Mouse (Mus musculus): Measurements from ENCODE around the gene Mcm3ap. TPM values are rescaled to one million over a fixed set of nuclear protein-coding genes. Genes with fewer than 3 reads are reported as not detected.

Gene Mcm3ap
- total RNA-seq, 2 experiments from 2014 or later, result 22.9 to 23.6 TPM

DNA sequence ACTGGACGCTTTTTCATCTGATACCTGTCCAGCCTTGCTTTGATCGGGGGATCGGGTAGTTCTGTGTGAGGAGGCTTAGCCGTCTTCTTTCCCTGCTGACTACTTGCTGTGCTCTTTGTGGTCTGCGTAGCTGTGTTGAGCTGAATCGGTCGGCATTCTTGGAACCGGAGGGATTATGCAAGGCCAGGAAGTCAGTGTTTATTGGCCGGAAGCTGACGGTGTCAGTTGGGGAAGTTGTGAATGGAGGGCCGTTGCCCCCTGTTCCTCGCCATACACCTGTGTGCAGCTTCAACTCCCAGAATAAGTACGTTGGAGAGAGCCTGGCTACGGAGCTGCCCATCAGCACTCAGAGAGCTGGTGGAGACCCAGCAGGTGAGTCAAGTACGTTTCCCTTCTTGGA is 20.5 kb downstream of the Mcm3ap start:
- intact Hi-C loops (cut with DNase I), result no loop called here
- no peak for DNase-seq

DNA sequence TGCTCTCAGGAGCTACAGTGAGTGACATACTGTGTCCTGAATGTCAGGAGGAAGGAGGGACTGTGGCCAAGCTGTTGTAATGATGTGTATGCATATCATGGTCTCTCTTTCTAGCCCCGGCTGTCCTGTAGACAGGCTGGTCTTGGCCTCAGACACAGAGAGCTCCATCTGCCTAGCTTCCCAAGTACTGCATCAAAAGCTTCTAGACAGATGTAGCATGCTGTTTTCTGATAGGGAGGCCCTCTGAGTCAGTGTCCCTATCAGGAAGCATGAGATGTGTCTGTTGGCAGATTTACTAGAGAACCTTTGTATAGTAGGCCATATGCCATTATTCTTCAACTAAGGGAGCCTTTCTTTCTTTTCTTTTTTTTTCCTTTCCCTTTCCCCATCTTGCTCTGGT is 24.8 kb downstream of the Mcm3ap start:
- intact Hi-C loops (cut with DNase I), result no loop called here
- no peak for DNase-seq

DNA sequence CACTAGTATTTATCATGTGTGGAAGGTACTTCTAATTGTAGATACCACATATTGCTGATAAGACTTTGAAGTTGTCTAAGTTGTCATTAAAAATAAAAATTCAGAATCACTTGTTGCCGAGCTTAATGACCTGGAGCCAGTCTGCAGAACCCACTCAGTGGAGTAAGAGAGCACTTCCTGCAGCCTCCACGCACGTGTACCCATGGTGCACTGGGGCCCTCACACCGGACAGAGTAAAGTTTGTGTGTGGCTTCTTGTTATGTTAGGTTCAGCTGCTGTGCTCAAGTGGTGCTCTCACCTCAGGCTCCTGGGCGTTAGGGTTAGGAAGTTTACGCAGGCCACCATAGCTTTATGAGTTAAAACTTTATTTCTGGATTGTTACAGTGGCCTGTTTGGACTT is 26.8 kb downstream of the Mcm3ap start:
- intact Hi-C loops (cut with DNase I), result no loop called here

DNA sequence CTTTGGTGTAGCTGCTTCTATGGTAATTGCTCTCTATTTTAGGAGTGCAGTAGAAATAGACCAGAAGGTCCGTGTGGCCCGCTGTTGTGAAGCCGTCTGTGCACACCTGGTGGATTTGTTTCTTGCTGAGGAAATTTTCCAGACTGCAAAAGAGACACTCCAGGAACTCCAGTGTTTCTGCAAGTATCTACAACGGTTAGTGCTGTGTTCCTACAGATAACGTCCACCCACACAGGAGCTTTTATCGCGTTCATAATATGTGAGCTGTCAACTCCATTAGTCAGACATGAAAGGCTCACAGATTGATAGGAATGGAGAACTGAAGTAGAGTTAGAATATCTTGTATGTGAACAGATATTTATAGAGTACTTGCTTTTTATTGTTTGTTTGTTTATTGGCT is 27.6 kb downstream of the Mcm3ap start:
- no peak for DNase-seq
- intact Hi-C loops (cut with DNase I), result no loop called here

More for the DNA sequence above, 26.8 kb downstream of the Mcm3ap start:
- DNase-seq, result no peak

DNA sequence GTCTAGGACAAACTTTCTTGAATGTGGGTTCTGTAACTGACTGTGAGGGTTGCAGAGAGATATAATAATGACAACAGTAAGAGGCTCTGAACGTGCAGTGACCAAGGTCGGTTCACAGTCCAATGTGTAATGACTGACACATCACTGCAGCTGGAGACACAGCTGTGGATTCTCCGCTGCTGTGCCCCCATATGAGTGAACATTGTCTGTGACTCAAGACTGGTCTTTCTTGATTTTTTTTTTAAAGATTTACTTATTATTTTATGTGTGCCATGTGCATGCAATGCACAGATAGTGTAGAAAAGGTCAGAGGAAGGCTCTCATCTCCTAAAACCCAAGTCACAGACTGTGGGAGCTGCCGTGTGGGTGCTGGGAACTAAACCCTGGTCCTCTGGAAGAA is 28.8 kb downstream of the Mcm3ap start:
- DNase-seq, result no peak
- intact Hi-C loops (cut with DNase I), result no loop called here

DNA sequence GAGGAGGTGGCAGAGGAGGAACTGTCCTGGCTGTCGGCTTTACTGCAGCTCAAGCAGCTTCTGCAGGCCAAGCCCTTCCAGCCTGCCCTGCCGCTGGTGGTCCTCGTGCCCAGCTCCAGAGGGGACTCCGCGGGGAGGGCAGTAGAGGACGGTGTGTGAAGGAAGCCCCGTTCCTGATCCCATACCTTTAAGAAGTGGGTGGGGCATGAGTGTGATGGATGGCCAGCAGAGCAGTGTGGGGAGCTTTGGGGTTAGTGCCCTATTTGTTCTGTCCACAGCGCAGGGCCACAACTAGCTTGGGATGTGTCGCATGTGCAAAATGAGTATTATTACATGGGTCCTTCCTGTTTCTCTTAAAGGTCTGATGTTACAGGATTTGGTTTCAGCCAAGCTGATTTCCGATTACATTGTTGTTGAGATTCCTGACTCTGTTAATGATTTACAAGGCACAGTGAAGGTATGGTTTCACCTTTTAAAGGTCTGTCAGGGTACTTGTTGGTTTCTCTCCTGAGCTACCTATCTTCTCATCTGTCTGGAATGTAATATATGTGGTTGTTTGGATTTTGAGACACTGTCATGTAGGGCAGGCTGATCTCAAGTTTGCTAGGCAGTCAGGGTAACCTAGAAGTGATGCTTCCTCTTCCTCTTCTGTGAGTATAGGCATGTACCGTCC is 35.7 kb downstream of the Mcm3ap start:
- DNase-seq, result no peak
- intact Hi-C loops (cut with DNase I), result no loop called here

DNA sequence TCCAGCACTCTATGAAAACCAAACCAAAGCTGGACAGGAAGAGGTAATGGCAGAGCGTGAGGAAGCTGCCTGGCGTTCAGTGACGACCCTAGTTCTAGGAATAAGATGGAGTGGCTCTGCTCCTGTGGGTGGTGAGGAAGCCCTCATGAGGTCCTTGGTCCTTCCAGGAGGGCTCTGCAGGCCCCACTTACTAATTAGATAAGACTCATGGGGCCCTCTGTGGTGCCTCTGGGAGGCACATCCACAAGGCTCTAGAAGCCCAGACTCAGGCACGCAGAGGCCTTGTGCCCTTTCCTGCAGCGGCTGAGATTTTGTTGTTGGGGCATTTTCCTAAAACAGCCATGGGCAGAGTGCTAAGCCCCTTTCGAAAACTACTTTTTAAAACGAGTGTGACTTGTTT is 37.1 kb downstream of the Mcm3ap start:
- intact Hi-C loops (cut with DNase I), result no loop called here

DNA sequence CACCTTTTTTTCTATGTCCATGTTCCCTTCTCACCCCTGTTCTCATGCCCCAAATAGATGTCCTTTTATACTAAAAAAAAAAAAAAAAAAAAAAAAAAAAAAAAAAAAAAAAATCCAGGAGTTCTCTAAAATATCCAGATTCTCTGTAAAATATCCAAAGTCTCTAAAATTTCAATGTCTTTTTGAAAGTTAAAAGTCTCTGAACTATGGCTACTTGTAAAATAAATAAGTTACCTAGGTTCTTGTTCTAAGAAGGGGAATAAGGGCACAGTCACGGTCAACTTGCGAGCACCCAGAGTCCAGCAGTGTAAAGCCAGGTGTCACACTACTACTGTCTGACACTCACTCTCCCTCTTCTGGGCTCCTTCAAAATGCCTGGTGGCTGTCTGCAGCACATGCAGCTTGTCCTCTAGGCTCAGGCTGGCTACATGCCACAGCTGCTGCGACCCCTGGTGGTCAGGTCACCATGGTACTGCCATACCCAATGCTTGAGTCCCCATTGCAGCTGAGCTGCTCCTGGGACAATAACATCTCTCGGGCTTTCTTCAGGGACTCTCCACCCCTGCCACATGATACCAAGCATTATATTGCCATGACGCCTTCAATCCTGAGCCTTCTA is 44.3 kb downstream of the Mcm3ap start:
- intact Hi-C loops (cut with DNase I), result no loop called here
- DNase-seq, result peak; percentile 66 to 83

More for the DNA sequence above, 37.1 kb downstream of the Mcm3ap start:
- DNase-seq, result no peak

DNA sequence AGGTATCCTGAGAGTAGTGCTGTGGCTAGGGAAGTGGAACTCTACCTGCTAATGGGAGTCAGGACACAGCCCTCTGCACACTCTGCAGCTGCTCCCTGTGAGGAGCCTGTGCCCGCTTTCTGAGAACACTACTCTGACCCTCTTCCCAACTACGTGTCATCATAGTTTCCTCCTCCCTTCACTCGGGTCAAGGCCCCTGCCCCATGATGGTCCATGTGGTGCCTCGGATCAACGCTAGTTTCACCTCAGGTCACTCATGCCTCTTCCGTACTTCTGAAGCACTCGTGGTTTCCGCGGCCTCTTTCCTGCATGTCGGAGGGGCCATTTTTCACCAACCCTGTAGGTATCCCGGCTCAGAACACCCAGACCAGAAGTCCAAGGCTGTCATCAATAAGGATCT is 62.2 kb downstream of the Mcm3ap start:
- intact Hi-C loops (cut with DNase I), result loop anchor here (5.0 kb wide), 1 partner anchor 206 kb away; no protein-coding TSS in a partner anchor
- no peak for DNase-seq

DNA sequence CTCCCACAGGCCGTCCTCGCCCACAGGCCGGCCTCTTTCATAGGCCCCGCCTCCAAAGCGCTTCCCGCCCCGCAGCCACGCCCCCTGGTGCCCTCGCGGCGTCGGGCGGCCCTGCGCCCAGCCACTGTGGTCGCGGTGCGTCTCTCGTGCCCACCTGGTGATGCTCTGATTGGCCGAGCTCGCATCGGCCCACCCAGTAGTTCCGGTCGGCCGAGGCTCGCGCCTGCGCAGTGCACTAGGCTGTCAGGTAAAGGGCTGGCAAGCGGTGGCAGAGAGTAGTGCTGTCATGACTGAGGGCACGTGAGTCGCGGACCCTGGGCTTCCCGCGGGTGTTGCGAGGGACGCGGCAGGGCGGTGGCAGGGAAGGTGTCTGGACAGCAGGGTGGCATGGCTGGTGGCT is 62.6 kb downstream of the Mcm3ap start, which contains the start of gene Lss:
Gene Lss, plus strand, starts transcription at position 214 of the 400 bp plus-strand sequence.
- peak; percentile 88 to 92 for DNase-seq
- intact Hi-C loops (cut with DNase I), result loop anchor here (5.0 kb wide), 1 partner anchor 206 kb away; no protein-coding TSS in a partner anchor

DNA sequence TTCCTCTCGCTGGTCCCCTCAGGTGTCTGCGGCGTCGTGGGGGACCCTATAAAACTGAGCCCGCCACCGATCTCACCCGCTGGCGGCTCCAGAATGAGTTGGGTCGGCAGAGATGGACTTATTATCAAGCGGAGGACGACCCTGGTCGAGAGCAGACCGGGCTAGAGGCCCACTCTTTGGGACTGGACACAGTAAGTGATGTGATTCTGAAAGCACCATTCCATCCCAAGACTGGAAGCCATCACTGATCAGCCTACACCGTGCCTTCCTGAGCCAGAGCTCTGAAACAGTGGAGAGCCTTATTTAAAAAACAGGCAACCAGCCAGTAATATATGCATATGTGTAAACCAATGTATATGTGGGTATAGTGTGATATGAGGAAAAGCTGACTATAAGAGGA is 63.1 kb downstream of the Mcm3ap start:
- intact Hi-C loops (cut with DNase I), result loop anchor here (5.0 kb wide), 1 partner anchor 205 kb away; no protein-coding TSS in a partner anchor

DNA sequence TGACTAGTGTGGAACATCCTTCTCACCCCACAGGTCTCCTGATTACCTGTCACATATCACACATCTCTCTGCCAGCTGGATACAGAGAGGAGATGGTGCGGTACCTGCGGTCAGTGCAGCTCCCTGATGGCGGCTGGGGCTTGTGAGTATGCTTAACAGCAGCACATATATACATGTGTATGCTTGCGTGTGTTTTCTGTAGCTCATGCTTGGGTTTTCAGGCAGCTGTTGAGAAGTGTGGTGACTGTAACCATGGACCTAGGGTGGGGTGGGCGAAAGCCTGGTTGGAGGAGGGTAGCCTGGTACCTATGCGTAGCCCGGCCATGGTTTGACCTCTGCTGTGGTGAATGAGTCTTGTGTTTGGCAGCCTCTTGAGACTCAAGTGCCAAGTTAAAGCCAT is 66.8 kb downstream of the Mcm3ap start:
- DNase-seq, result no peak
- intact Hi-C loops (cut with DNase I), result no loop called here

More for the DNA sequence above, 63.1 kb downstream of the Mcm3ap start:
- no peak for DNase-seq

DNA sequence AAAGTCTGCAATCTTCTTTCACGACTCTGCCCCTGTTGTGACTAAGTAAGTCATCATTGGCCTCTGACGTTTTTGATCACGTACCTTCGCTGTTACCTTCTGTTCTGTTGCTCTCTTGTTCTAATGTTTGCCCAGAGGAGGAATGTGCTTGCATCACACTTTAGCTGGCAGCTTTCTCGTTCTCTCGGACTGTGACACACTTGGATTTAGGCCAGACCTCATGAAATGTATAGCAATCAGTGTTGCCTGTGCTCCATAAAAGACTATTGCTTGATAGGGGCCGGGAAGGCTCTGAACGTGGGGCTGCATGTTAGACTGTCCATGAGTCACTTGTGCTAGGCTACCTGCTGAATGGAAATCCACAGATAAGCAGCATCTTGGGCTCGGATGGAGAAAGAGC is 68.9 kb downstream of the Mcm3ap start:
- intact Hi-C loops (cut with DNase I), result no loop called here
- no peak for DNase-seq

DNA sequence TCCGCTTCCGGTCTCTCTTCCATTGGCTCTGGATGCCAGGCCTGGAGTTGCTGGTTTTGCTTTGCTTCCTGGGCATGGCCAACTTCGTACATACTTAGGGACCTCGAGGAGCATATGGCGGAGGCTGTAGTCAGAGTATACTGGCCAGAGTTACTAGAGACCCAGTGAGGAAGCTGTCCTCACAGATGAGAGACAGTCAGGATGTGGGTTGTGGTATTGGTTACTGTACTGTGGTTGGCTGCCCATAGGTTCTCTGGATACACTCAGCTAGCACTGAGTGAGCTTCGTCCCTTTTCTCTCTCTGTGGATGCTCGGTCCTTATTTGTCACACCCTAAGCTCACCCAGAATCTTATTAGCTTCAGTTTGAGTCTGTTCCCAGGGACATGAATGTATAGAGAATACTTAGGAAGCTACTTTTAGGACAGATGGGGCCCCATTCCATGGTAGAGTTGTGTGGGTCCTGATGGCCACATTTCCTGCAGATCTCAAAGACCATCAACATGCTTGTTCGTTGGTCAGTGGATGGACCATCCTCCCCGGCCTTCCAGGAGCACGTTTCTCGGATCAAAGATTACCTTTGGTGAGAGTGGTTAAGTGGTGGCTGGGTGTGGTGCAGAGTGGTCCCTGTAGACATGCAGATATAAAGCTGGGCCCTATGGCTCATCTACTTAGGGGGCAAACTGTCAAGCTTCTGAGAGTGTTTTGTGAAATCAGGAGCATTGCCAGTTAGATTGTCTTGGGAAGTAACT is 72.8 kb downstream of the Mcm3ap start:
- DNase-seq, result no peak
- intact Hi-C loops (cut with DNase I), result no loop called here

DNA sequence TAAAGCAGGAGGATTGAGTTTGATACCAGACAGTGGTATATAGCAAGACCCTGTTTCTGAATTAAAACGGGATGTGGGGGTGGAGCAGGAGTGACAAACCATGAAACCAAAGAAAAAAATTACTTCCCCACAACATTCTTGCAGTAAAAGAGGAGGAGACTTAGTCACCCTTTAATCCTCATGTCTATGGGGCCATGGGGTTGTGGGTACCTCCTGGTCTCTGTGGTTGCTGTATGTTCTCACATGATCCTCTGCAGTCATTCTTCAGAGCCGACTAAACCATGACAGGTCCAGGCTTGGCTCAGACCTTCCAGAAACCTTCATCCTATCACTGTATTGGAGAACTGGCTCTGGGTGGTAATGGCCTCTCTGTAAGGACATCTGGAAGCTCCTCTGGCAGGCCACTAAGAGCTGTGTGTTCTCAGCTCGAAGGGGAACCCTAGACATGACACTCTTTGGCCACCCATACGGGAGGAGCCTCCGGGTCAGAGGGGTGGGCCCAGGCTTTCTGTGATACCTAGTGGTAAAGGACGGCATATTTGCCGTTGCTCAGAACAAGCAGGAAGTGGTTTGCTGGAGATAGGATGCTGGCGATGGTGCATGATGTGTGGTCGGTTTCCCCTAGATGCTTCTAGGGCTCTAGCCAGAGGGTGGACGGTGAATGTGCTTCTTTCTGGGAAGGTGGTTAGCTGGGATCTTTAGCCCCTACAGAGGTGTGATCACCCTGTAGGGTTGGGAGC is 74.1 kb downstream of the Mcm3ap start:
- intact Hi-C loops (cut with DNase I), result no loop called here
- DNase-seq, result no peak

DNA sequence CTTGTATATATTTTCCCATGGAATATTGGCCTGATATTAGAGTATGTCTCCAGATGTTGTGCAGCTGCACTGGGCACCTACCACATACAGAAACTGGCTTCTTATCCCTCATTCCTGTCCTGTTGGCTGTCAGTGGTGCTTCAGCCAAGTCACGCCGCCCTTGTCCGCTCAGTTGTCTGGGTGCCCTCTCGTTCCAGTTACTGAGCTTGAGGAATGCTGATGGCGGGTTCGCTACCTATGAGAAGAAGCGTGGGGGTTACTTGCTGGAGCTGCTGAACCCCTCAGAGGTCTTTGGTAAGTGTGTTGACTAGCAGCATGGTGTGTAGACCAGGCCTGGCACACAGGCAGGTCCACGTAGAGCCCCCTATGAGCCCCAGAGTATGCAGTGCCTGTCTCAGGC is 77.8 kb downstream of the Mcm3ap start:
- DNase-seq, result no peak
- intact Hi-C loops (cut with DNase I), result no loop called here

DNA sequence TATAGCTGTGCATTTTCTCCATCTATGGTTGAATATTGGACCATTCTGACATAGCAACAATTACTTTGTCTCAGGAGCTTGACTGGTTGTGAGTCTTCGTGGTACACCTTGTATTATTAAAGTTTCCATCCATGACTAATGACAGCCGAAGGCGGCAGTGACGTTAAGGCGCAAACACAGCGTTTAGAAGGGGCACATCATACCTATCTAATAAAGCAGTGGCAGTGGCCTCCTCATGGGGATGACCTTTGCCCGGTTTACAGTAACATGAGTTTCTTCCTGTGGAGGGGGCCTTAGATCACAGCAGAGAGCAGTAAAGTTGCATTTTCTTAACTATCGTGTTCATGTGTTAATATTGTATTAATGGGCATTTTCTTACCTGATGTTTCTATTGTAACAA is 79.5 kb downstream of the Mcm3ap start:
- intact Hi-C loops (cut with DNase I), result no loop called here

DNA sequence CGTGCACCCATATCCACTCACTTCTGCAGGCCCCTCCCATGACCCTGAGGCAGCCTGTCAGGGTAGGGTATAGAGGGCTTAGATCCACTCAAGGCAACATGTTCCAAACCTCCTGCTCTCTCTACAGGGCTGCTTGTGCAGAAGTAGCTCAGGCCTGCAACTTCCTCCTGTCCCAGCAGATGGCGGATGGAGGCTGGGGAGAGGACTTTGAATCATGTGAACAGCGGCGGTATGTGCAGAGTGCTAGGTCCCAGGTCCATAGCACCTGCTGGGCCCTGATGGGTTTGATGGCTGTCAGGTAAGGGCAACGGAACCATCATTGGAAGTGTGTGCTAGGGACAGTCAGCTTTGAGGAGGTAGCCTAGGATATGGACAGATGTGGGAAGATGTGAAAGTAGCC is 81.7 kb downstream of the Mcm3ap start:
- intact Hi-C loops (cut with DNase I), result loop anchor here (2.0 kb wide), 1 partner anchor 184 kb away; no protein-coding TSS in a partner anchor
- peak in 1 of 2 experiments; percentile 5 for DNase-seq

More for the DNA sequence above, 79.5 kb downstream of the Mcm3ap start:
- no peak for DNase-seq

DNA sequence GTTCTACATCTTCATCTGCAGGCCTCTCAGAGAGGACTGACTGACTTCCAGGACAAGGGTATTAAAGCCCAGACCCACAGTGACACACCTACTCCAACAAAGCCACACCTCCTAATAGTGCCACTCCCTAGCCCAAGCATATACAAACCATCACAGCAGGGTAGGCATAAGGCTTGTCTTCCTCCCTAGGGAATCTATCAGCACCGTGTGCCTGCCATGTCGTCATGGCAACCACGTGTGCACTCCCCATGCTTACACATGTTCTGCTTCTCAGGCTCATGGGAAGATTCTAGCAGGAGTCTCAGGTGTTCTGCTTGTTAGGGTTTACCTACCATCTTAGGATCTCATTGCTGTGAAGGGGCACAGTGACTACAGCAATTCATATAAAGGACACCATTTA is 82.8 kb downstream of the Mcm3ap start:
- intact Hi-C loops (cut with DNase I), result loop anchor here (2.0 kb wide), 1 partner anchor 183 kb away; no protein-coding TSS in a partner anchor
- no peak for DNase-seq

DNA sequence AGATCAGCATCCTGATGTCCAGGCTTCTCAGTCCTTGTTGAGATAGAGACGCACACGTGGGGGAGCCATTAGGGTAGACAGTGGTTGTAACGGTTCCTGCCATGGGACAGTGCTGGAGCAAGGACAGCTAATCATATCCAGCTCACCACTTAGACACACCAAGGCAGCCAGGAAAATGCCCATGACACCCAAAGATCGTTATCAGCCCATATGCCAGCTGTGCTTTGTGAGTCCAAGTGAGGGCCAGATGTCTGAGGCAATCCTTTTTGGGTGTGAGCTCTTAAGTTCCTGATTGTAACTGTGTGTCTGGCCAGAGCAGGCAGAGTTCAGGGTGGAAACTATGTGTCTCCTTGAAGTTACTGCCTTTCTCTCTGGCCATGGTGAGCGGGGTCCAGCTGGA is 85.3 kb downstream of the Mcm3ap start:
- intact Hi-C loops (cut with DNase I), result no loop called here
- DNase-seq, result no peak

DNA sequence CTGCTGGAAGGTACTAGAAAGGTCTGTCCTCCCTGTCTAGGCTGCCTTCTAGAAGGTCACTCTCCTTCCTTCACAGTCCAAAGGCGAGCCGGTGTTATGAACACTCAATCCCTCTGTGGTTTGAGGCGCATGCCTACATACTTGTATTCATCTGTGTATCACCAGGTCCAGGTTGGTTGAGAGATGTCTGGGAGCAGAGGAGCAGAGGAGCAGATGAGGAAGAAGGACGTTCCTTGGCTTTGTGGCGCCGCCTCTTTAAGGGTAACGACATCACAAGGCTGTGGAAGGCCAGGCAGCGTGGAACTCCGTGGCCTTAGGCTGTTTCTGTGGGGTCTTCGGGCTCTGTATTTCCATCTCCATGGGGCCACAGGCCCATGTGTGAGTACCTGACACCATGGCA is 93.2 kb downstream of the Mcm3ap start, which contains the start of gene Spatc1l:
Gene Spatc1l, plus strand, starts transcription at position 301 of the 400 bp plus-strand sequence.
- intact Hi-C loops (cut with DNase I), result no loop called here
- DNase-seq, result no peak

All from heart, postnatal 36 days (tissue).